Mouse (Mus musculus): ENCODE data around the gene Srpk1. TPM values are rescaled to one million over a fixed set of nuclear protein-coding genes. Genes with fewer than 3 reads are reported as not detected.

Gene Srpk1
- polyA plus RNA-seq, 1 experiment = 21.6 TPM

DNA sequence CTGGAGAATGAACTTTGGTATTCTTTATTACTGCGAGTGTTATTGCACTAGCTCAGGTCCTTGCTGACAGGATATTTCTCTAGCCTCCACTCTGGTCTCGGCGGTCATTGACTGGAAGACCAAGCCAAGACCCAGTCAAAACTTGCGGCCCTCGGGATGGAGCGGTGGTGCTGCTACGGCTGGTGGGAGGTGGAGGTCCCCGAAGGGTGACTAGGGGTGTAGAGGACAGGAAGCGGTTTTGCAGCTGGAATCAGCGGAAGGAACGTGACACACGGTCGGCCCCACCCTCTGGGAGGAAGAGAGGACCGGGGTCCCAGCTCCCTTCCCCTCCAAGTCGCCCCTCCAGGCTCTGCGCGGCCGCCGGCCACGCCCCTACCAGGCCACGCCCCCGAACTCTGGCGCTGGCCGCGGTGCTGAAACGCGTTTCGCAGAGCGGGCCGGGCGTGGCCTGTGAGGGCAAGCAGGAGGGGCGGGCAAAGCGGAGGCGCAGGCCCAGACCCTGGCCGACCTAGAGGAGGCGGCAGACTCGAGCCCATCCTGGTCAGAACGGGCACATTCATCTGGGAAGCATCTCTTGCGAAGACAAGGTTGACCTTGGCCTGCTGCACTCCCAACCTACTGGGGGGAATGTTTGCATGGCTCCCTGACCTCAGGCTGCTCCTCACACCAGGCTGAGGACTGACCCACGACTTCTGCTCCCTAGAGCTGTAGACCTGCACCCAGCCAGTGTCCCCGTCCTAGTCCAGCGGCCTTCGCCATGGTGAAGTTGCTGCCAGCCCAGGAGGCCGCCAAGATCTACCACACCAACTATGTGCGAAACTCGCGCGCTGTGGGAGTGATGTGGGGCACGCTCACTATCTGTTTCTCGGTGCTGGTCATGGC is 47.0 kb downstream of the Srpk1 start, which contains the start of gene Lhfpl5:
Gene Lhfpl5, plus strand, starts transcription at position 398 of the 882 bp plus-strand sequence.
- H3K4me1 ChIP-seq (ENCODE audit: control insufficient read depth, insufficient read depth, low read length) = no peaks in the 10 kb centered on the region
- H3K36me3 ChIP-seq (ENCODE audit: control insufficient read depth, insufficient read depth, low read length) = no peaks in the 10 kb centered on the region
- H3K27me3 ChIP-seq (replicated peaks; ENCODE audit: control insufficient read depth, insufficient read depth, low read length) = no peaks in the 10 kb centered on the region; the same call in 1 of the 2 replicates
- DNase-seq = no peak
- H3K4me3 ChIP-seq (ENCODE audit: insufficient read depth, low read depth, low read length) = no peak within 1 kb of the TSS
- no peak within 1 kb of the TSS for H3K27ac ChIP-seq (ENCODE audit: insufficient read depth, low read depth, low read length)
- WGBS = 16% methylated on average over 49 of the region's 50 CpGs
- no peak for TF ChIP-seq POLR2A (IDR thresholded peaks at IDR 0.05; ENCODE audit: low read depth, low read length)
- TF ChIP-seq CTCF (conservative IDR thresholded peaks at IDR 0.05; ENCODE audit: insufficient read depth, insufficient read length, low read depth, low read length) = no peak

DNA sequence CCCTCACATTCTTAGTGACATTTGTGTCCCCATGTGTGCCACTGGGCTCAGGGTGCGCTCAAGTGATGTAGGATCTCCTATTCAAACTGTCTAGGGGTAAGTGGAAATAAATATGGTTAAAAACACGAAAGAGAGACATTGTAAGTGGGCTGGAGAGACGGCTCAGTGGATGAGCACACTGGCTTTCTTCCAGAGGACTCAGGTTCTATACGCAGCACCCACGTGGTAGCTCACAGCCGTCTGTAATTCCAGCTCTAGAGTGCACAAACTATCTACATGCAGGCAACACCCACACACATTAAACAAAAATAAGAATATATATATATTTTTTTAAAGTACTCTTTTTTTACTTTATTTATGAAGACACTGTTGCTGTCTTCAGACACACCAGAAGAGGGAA is 49.6 kb downstream of the Srpk1 start:
- no peak for DNase-seq
- Histone ChIP-seq H3K27me3 (replicated peaks; ENCODE audit: control insufficient read depth, insufficient read depth, low read length) (no peaks in the 10 kb centered on the region; the same call in 1 of the 2 replicates), H3K4me3 (ENCODE audit: insufficient read depth, low read depth, low read length) (no peak overlapping the region), H3K27ac (ENCODE audit: insufficient read depth, low read depth, low read length) (no peak overlapping the region), H3K4me1 (ENCODE audit: control insufficient read depth, insufficient read depth, low read length) (no peaks in the 10 kb centered on the region), H3K36me3 (ENCODE audit: control insufficient read depth, insufficient read depth, low read length) (no peaks in the 10 kb centered on the region)
- WGBS = 74% methylated on average over 6 of the region's 6 CpGs
- TF ChIP-seq POLR2A (IDR thresholded peaks at IDR 0.05; ENCODE audit: low read depth, low read length) (no peak), CTCF (conservative IDR thresholded peaks at IDR 0.05; ENCODE audit: insufficient read depth, insufficient read length, low read depth, low read length) (no peak)

DNA sequence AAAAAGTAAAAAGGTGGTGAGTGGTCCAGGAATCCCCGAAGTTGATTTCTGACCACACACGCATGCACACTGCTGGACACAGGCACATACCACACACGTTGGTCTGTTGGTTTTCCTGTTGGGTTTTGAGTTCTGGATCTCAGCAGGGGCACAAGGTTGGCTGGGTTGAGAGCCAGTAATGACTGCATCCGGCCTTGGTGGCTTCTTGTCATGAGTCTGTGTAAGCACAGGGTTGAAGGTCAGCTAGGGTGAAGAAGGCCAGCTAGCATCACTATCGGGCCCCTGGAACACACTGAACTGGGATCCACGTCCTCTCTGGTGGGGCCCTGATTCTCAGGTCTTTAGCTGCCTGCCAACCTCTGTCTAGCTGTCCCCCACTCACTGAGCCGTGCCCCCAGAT is 50.0 kb downstream of the Srpk1 start:
- whole genome bisulfite sequencing = 82% methylated on average over 7 of the region's 7 CpGs
- no peak for DNase-seq
- TF ChIP-seq CTCF (conservative IDR thresholded peaks at IDR 0.05; ENCODE audit: insufficient read depth, insufficient read length, low read depth, low read length) (no peak), POLR2A (IDR thresholded peaks at IDR 0.05; ENCODE audit: low read depth, low read length) (no peak)

DNA sequence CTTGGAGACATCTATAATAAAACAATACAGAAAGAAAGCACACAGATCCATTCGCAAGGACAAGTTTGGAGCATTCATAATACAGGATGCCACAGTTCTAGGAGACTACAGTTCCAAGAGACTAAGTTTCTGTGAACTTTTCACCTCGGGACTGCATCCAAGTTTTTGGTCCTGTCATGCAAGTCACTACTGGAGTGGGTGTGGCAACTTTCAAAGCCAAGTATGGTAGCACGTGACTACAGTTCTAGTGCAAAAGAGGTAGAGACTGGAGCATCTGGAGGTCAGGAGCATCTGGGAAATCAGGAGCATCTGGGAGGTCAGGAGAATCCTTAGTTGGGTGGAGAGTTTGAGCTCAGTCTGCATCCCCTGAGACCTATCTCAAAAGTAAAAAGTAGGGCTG is 50.6 kb downstream of the Srpk1 start:
- Histone ChIP-seq H3K27me3 (replicated peaks; ENCODE audit: control insufficient read depth, insufficient read depth, low read length) (no peaks in the 10 kb centered on the region; the same call in 1 of the 2 replicates), H3K36me3 (ENCODE audit: control insufficient read depth, insufficient read depth, low read length) (no peaks in the 10 kb centered on the region), H3K4me1 (ENCODE audit: control insufficient read depth, insufficient read depth, low read length) (no peaks in the 10 kb centered on the region), H3K4me3 (ENCODE audit: insufficient read depth, low read depth, low read length) (no peak overlapping the region), H3K27ac (ENCODE audit: insufficient read depth, low read depth, low read length) (no peak overlapping the region)
- WGBS = 56% methylated on average over 3 of the region's 3 CpGs
- peak; percentile 58 for DNase-seq
- TF ChIP-seq CTCF (conservative IDR thresholded peaks at IDR 0.05; ENCODE audit: insufficient read depth, insufficient read length, low read depth, low read length) (no peak), POLR2A (IDR thresholded peaks at IDR 0.05; ENCODE audit: low read depth, low read length) (no peak)

More for the DNA sequence above, 50.0 kb downstream of the Srpk1 start:
- no peaks in the 10 kb centered on the region for H3K4me1 ChIP-seq (ENCODE audit: control insufficient read depth, insufficient read depth, low read length)
- H3K27me3 ChIP-seq (replicated peaks; ENCODE audit: control insufficient read depth, insufficient read depth, low read length) = no peaks in the 10 kb centered on the region; the same call in 1 of the 2 replicates
- H3K36me3 ChIP-seq (ENCODE audit: control insufficient read depth, insufficient read depth, low read length) = no peaks in the 10 kb centered on the region
- no peak overlapping the region for H3K27ac ChIP-seq (ENCODE audit: insufficient read depth, low read depth, low read length)
- H3K4me3 ChIP-seq (ENCODE audit: insufficient read depth, low read depth, low read length) = no peak overlapping the region

DNA sequence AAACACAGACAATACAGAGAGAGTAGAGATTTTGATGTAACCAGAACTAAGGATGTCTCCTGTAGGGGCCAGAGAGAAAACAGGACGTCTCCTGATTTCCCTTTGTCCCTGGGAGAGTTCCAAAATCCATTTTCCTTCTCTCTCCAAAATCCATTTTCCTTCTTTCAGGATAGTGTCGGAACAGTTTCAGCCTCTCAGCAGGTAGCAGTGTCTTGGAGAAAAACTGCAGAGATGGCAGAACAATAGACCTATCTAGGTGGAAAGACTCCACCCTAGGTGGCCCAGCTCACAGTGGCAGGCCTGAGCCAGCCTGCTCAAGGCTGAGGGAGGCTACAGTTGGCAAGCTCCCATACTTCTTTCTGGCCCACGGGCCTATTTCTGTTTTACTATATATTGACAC is 55.0 kb downstream of the Srpk1 start:
- 53% methylated on average over 3 of the region's 3 CpGs for WGBS
- DNase-seq = no peak
- Histone ChIP-seq H3K4me3 (ENCODE audit: insufficient read depth, low read depth, low read length) (no peak overlapping the region), H3K36me3 (ENCODE audit: control insufficient read depth, insufficient read depth, low read length) (no peaks in the 10 kb centered on the region), H3K27ac (ENCODE audit: insufficient read depth, low read depth, low read length) (no peak overlapping the region), H3K27me3 (replicated peaks; ENCODE audit: control insufficient read depth, insufficient read depth, low read length) (no peaks in the 10 kb centered on the region), H3K4me1 (ENCODE audit: control insufficient read depth, insufficient read depth, low read length) (no peaks in the 10 kb centered on the region)
- TF ChIP-seq CTCF (conservative IDR thresholded peaks at IDR 0.05; ENCODE audit: insufficient read depth, insufficient read length, low read depth, low read length) = no peak
- no peak for TF ChIP-seq POLR2A (IDR thresholded peaks at IDR 0.05; ENCODE audit: low read depth, low read length)

DNA sequence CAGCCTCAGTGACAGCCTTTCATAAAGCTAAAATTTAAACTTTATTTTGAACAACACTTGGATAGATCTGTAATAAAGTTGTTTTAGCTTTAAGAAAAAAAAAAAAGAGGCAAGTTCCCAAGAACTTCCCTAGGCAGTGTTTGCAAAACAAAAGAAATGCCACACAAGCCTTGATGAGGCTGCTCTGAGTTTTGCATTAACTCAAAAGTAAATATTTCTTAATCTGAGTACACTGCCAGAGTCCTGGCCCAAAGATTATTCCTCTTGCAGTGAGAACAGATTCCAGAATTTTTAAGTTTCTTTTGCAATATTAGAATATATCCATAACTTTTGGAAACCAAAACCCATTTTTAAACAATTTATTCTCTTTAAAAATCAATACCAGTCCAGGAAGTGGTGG is 57.3 kb downstream of the Srpk1 start:
- H3K4me3 ChIP-seq (ENCODE audit: insufficient read depth, low read depth, low read length) = no peak overlapping the region
- no peak overlapping the region for H3K27ac ChIP-seq (ENCODE audit: insufficient read depth, low read depth, low read length)
- TF ChIP-seq CTCF (conservative IDR thresholded peaks at IDR 0.05; ENCODE audit: insufficient read depth, insufficient read length, low read depth, low read length) (no peak), POLR2A (IDR thresholded peaks at IDR 0.05; ENCODE audit: low read depth, low read length) (no peak)
- H3K27me3 ChIP-seq (replicated peaks; ENCODE audit: control insufficient read depth, insufficient read depth, low read length) = no peaks in the 10 kb centered on the region
- H3K36me3 ChIP-seq (ENCODE audit: control insufficient read depth, insufficient read depth, low read length) = no peaks in the 10 kb centered on the region
- DNase-seq = peak; percentile 29
- no peaks in the 10 kb centered on the region for H3K4me1 ChIP-seq (ENCODE audit: control insufficient read depth, insufficient read depth, low read length)

DNA sequence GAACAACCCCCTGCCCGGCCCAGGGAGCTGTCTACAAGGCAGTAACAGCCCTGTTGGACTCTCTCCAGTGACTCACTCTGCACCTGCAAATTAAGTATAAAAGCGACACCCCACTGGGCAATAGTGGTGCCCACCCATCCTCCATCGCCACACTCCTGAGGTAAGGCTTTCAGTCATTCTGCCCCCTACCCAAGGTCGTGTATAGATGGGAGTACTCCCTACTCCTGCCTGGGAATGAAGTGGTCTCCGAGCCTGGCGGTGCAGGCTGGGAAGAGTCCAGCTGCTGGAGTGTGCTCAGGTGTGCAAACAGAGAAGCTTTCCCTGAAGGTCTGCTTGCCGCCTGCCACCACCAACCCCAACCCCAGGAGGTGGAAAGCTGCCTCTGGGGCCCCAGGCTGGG is 60.9 kb downstream of the Srpk1 start:
- no peak overlapping the region for H3K4me3 ChIP-seq (ENCODE audit: insufficient read depth, low read depth, low read length)
- no peak for DNase-seq
- no peak overlapping the region for H3K27ac ChIP-seq (ENCODE audit: insufficient read depth, low read depth, low read length)
- H3K36me3 ChIP-seq (ENCODE audit: control insufficient read depth, insufficient read depth, low read length) = no peaks in the 10 kb centered on the region
- no peaks in the 10 kb centered on the region for H3K27me3 ChIP-seq (replicated peaks; ENCODE audit: control insufficient read depth, insufficient read depth, low read length)
- H3K4me1 ChIP-seq (ENCODE audit: control insufficient read depth, insufficient read depth, low read length) = no peaks in the 10 kb centered on the region
- 63% methylated on average over 7 of the region's 7 CpGs for WGBS
- TF ChIP-seq CTCF (conservative IDR thresholded peaks at IDR 0.05; ENCODE audit: insufficient read depth, insufficient read length, low read depth, low read length) (no peak), POLR2A (IDR thresholded peaks at IDR 0.05; ENCODE audit: low read depth, low read length) (no peak)

All from kidney, adult 2 months (tissue).